Mouse (Mus musculus) heart, embryonic 13.5 days (tissue): ENCODE results near the gene Fam69b. TPM values are rescaled to one million over a fixed set of nuclear protein-coding genes. Genes with fewer than 3 reads are reported as not detected.

ENCODE experiments used
- ATAC-seq: fragments of 200-750 bp; cut with Nextera tagmentation; 2 replicates; pipeline ENCODE4 v1.8.0; 2017; ENCODE audit warnings: moderate TSS enrichment; ENCODE audit not compliant: insufficient number of reproducible peaks, low FRiP score, low TSS enrichment; ENCODE audit errors: extremely low read depth
- H3K27ac ChIP-seq: fragments of 300-500 bp; sonication (generic); replicated peaks from 2 replicates; pipeline ENCODE4 v1.5.1; 2015; ENCODE audit warnings: moderate library complexity, mild to moderate bottlenecking, inconsistent platforms
- H3K27me3 ChIP-seq: fragments of 300-500 bp; sonication (generic); replicated peaks from 2 replicates; pipeline ENCODE4 v1.6.1; 2015; ENCODE audit warnings: mild to moderate bottlenecking, inconsistent platforms
- H3K36me3 ChIP-seq: fragments of 300-500 bp; sonication (generic); 2 replicates; pipeline ENCODE4 v1.6.1; 2015; ENCODE audit warnings: mild to moderate bottlenecking, inconsistent platforms
- H3K4me1 ChIP-seq: fragments of 300-500 bp; sonication (generic); 2 replicates; pipeline ENCODE4 v1.6.1; 2015; ENCODE audit warnings: inconsistent platforms
- H3K4me2 ChIP-seq: fragments of 300-500 bp; sonication (generic); 2 replicates; pipeline ENCODE4 v1.6.1; 2015; ENCODE audit warnings: inconsistent platforms, mild to moderate bottlenecking, moderate library complexity
- H3K4me3 ChIP-seq: fragments of 300-500 bp; sonication (generic); 2 replicates; pipeline ENCODE4 v1.5.1; 2015; ENCODE audit warnings: moderate library complexity, mild to moderate bottlenecking, inconsistent platforms
- H3K9ac ChIP-seq: fragments of 300-500 bp; sonication (generic); 2 replicates; pipeline ENCODE4 v1.6.1; 2015; ENCODE audit warnings: inconsistent platforms, mild to moderate bottlenecking, moderate library complexity
- H3K9me3 ChIP-seq: fragments of 300-500 bp; sonication (generic); 2 replicates; pipeline ENCODE4 v1.6.1; 2016; ENCODE audit warnings: inconsistent platforms
- WGBS: fragments of 180-500 bp; shearing (Covaris S2); methylation state at CpG from one replicate; pipeline ENCODE4 v1.1.7; 2015; ENCODE audit warnings: mixed read lengths; 5-methylcytosine and 5-hydroxymethylcytosine counted together
- polyA plus RNA-seq: library from polyadenylated mRNA; unstranded; fragments of >200 nt; fragmentation: Nextera tagmentation; extraction: Ambion mirVana; gene quantifications from 2 replicates; pipeline ENCODE4 v1.2.1, GENCODE M21; 2015

Gene Fam69b
- polyA plus RNA-seq, 1 experiment from 2014 or later, result 17.2 TPM

GRCm38 (mm10) chr2:26628792-26629437, 658 bp downstream of the Fam69b start:
- ATAC-seq, result no peak
- H3K27ac ChIP-seq, result peak overlapping the region; percentile 40; the same call in 1 of the 2 replicates

GRCm38 (mm10) chr2:26632541-26633395, 4.5 kb downstream of the Fam69b start:
- H3K4me1 ChIP-seq, result peaks cover 34% of the 10 kb centered on the region
- 84% methylated on average over 16 of the region's 16 CpGs for WGBS
- no peak overlapping the region for H3K9ac ChIP-seq
- no peaks in the 10 kb centered on the region for H3K9me3 ChIP-seq
- ATAC-seq, result no peak
- H3K27me3 ChIP-seq, result 0 out of 2 replicates have a peak, but pooled peaks cover 4% of the 10 kb centered on the region
- H3K36me3 ChIP-seq, result peaks cover 43% of the 10 kb centered on the region
- no peak overlapping the region for H3K4me2 ChIP-seq
- no peak overlapping the region for H3K27ac ChIP-seq
- H3K4me3 ChIP-seq, result no peak overlapping the region

More at GRCm38 (mm10) chr2:26628792-26629437, 658 bp downstream of the Fam69b start:
- H3K36me3 ChIP-seq, result peaks cover 6% of the 10 kb centered on the region; the same call in 1 of the 2 replicates
- peak overlapping the region; percentile 97 for H3K4me2 ChIP-seq
- peaks cover 13% of the 10 kb centered on the region for H3K4me1 ChIP-seq
- H3K9me3 ChIP-seq, result no peaks in the 10 kb centered on the region
- H3K4me3 ChIP-seq, result peak overlapping the region; percentile 74
- WGBS, result 27% methylated on average over 5 of the region's 5 CpGs
- peaks cover 23% of the 10 kb centered on the region for H3K27me3 ChIP-seq
- peak overlapping the region; percentile 93 for H3K9ac ChIP-seq

DNA sequence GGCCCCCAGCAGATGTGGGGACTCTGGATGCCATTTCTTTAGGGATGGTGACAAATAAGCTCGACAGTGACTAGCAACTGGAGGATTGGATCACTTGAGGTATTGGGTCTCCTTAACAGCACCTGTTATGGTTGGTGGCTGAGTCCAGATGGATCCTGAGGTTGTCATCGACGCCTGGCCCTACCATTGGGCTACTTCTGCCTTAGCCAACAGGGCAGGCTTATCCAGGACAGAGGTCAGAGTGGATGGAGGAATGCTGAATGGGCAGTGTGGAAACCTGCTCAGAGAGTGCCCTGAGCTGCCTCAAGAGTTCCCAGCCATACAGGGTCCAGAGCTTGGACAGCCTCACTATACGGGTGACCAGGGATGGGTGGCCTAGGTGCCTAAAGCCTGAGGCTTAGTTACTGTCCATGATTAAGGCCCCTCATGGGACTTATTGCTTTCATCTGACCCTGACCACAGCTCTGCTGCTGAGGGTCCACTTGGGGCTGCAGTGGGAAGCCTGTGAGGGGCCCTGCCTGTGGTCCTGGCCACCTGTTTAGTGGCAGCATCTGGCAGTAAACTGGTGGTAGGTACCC, 5.8 kb downstream of the Fam69b start:
- ATAC-seq, result no peak
- WGBS, result 63% methylated on average over 4 of the region's 4 CpGs
- Histone ChIP-seq H3K9ac (no peak overlapping the region), H3K9me3 (no peaks in the 10 kb centered on the region), H3K27ac (no peak overlapping the region), H3K4me1 (peaks cover 40% of the 10 kb centered on the region), H3K4me3 (no peak overlapping the region), H3K27me3 (0 out of 2 replicates have a peak, but pooled peaks cover under 1% of the 10 kb centered on the region), H3K36me3 (peaks cover 55% of the 10 kb centered on the region), H3K4me2 (no peak overlapping the region)

- no peak overlapping the region for H3K4me2 ChIP-seq
- no peak for ATAC-seq
- peaks cover 55% of the 10 kb centered on the region for H3K36me3 ChIP-seq
- no peak overlapping the region for H3K4me3 ChIP-seq
- WGBS, result 58% methylated on average over 12 of the region's 12 CpGs
- H3K27ac ChIP-seq, result no peak overlapping the region
- no peaks in the 10 kb centered on the region for H3K27me3 ChIP-seq
- no peaks in the 10 kb centered on the region for H3K9me3 ChIP-seq
- peaks cover 37% of the 10 kb centered on the region for H3K4me1 ChIP-seq
- H3K9ac ChIP-seq, result peak overlapping the region; percentile 30; the same call in 1 of the 2 replicates
Measured at GRCm38 (mm10) chr2:26634629-26635488, 6.6 kb downstream of the Fam69b start.

DNA sequence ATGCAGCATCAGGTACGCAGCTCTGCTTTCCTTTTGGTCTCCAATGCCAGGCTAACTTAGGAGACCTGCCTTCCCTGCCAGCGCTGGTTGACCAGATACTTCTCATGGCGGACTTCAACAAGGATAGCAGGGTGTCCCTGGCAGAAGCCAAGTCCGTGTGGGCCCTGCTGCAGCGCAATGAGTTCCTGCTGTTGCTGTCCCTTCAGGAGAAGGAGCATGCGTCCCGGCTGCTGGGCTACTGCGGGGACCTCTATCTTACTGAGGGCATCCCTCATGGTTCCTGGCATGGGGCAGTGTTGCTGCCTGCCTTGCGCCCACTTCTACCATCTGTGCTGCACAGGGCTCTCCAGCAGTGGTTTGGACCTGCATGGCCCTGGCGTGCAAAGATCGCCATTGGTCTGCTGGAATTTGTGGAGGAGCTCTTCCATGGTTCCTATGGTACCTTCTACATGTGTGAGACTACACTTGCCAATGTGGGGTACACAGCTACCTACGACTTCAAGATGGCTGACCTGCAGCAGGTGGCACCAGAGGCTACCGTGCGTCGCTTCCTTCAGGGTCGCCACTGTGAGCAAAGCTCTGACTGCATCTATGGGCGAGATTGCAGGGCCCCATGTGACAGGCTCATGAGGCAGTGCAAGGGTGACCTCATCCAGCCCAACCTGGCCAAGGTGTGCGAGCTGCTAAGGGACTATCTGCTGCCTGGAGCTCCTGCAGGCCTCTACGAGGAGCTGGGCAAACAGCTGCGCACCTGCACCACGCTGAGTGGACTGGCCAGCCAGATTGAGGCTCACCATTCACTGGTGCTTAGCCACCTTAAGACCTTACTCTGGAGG, 7.5 kb downstream of the Fam69b start:
- Histone ChIP-seq H3K9ac (0 out of 2 replicates have a peak overlapping the region, but pooled peaks have one; percentile 30), H3K36me3 (peaks cover 55% of the 10 kb centered on the region), H3K4me3 (no peak overlapping the region), H3K4me1 (peaks cover 40% of the 10 kb centered on the region), H3K27ac (no peak overlapping the region), H3K27me3 (no peaks in the 10 kb centered on the region), H3K9me3 (no peaks in the 10 kb centered on the region), H3K4me2 (no peak overlapping the region)
- ATAC-seq, result no peak
- 73% methylated on average over 21 of the region's 21 CpGs for WGBS

- Histone ChIP-seq H3K36me3 (peaks cover 55% of the 10 kb centered on the region), H3K4me2 (no peak overlapping the region), H3K4me1 (peaks cover 40% of the 10 kb centered on the region), H3K27me3 (no peaks in the 10 kb centered on the region), H3K9ac (no peak overlapping the region), H3K27ac (no peak overlapping the region), H3K4me3 (no peak overlapping the region), H3K9me3 (no peaks in the 10 kb centered on the region)
- no peak for ATAC-seq
- WGBS, result 54% methylated on average over 2 of the region's 2 CpGs
Measured at GRCm38 (mm10) chr2:26636325-26636635, 8.0 kb downstream of the Fam69b start.

- ATAC-seq, result no peak
- H3K27me3 ChIP-seq, result no peaks in the 10 kb centered on the region
- H3K36me3 ChIP-seq, result peaks cover 55% of the 10 kb centered on the region
- 75% methylated on average over 4 of the region's 4 CpGs for WGBS
- peak overlapping the region; percentile 99; the same call in 1 of the 2 replicates for H3K9ac ChIP-seq
- peak overlapping the region; percentile 90 for H3K4me2 ChIP-seq
- peaks cover 40% of the 10 kb centered on the region for H3K4me1 ChIP-seq
- no peaks in the 10 kb centered on the region for H3K9me3 ChIP-seq
- H3K4me3 ChIP-seq, result 0 out of 2 replicates have a peak overlapping the region, but pooled peaks have one; percentile 3
- no peak overlapping the region for H3K27ac ChIP-seq
Measured at GRCm38 (mm10) chr2:26637316-26637932, 9.2 kb downstream of the Fam69b start.

DNA sequence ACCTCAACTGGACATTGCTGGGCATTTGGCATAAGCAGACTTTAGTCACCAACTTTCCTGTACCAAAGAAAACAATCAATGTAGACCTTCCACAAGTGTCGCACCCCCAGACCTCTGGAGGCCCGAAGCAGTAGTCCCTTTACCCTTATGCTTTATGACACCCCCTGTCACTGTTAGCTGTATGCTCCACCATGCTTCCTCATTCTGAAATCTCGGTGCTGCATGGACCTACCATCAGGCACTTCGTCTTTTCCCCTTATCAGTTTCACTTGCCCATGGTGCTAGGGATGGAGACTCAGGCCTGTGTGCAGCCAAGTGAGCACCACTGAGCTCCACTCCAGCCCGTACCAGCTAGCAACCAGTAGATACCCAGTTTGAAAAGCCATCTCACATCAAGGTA, 9.8 kb downstream of the Fam69b start:
- Histone ChIP-seq H3K27me3 (no peaks in the 10 kb centered on the region), H3K27ac (0 out of 2 replicates have a peak overlapping the region, but pooled peaks have one; percentile 12), H3K36me3 (peaks cover 55% of the 10 kb centered on the region), H3K4me1 (peaks cover 40% of the 10 kb centered on the region), H3K9ac (peak overlapping the region; percentile 99; the same call in 1 of the 2 replicates), H3K4me2 (peak overlapping the region; percentile 90), H3K4me3 (peak overlapping the region; percentile 99), H3K9me3 (no peaks in the 10 kb centered on the region)
- no peak for ATAC-seq
- 67% methylated on average over 5 of the region's 5 CpGs for WGBS

- H3K36me3 ChIP-seq, result peaks cover 52% of the 10 kb centered on the region
- no peaks in the 10 kb centered on the region for H3K9me3 ChIP-seq
- 70% methylated on average over 5 of the region's 5 CpGs for WGBS
- no peaks in the 10 kb centered on the region for H3K27me3 ChIP-seq
- peaks cover 40% of the 10 kb centered on the region for H3K4me1 ChIP-seq
- peak overlapping the region; percentile 39; the same call in 1 of the 2 replicates for H3K27ac ChIP-seq
- H3K4me2 ChIP-seq, result peak overlapping the region; percentile 90
- ATAC-seq, result no peak
- peak overlapping the region; percentile 99 for H3K4me3 ChIP-seq
- H3K9ac ChIP-seq, result peak overlapping the region; percentile 99
Measured at GRCm38 (mm10) chr2:26638572-26638971, 10.3 kb downstream of the Fam69b start.

- WGBS, result 7% methylated on average over 8 of the region's 8 CpGs
- peaks cover 44% of the 10 kb centered on the region for H3K4me1 ChIP-seq
- no peaks in the 10 kb centered on the region for H3K27me3 ChIP-seq
- H3K36me3 ChIP-seq, result peaks cover 48% of the 10 kb centered on the region
- ATAC-seq, result no peak
- peak overlapping the region; percentile 90 for H3K4me2 ChIP-seq
- peak overlapping the region; percentile 99 for H3K4me3 ChIP-seq
- peak overlapping the region; percentile 39 for H3K27ac ChIP-seq
- H3K9ac ChIP-seq, result peak overlapping the region; percentile 99
- no peaks in the 10 kb centered on the region for H3K9me3 ChIP-seq
Measured at GRCm38 (mm10) chr2:26639083-26639482, 10.8 kb downstream of the Fam69b start.
